7 mouse cellular contexts compared by ENCODE assay signal in genomic region chr2:181134591-181135445, GRCm38 (mm10). TPM values are rescaled to one million over a fixed set of nuclear protein-coding genes. Genes with fewer than 3 reads are reported as not detected.
DNase-seq lines count a peak whose midpoint lies in the region; ATAC-seq and TF ChIP-seq lines count a peak whose summit lies in the region.

Gene Kcnq2, minus strand, starts transcription at chr2:181135300.

- TF ChIP-seq CTCF in intestine, postnatal 0 days (IDR thresholded peaks at IDR 0.05; ENCODE audit: low read depth): no peak

- H3K4me3 ChIP-seq in neural tube, embryonic 11.5 days (ENCODE audit: low read depth, low read length): peak within 1 kb of the TSS; percentile 60
- peak within 1 kb of the TSS; percentile 36 for H3K4me3 ChIP-seq in intestine, postnatal 0 days (ENCODE audit: low read depth, low read length)
- peak within 1 kb of the TSS; percentile 72 for H3K4me3 ChIP-seq in midbrain, embryonic 15.5 days

- H3K4me1 ChIP-seq in neural tube, embryonic 11.5 days (ENCODE audit: control insufficient read depth, insufficient read depth, low read length): peaks cover 4% of the 10 kb centered on the region; the same call in 1 of the 2 replicates
- no peaks in the 10 kb centered on the region for H3K4me1 ChIP-seq in intestine, postnatal 0 days (replicated peaks; ENCODE audit: control insufficient read depth, insufficient read depth, low read length)
- H3K4me1 ChIP-seq in midbrain, embryonic 15.5 days: peaks cover 34% of the 10 kb centered on the region

- peak; percentile 84 for ATAC-seq in neural tube, embryonic 11.5 days (ENCODE audit: insufficient read depth, low FRiP score, low TSS enrichment)
- ATAC-seq in intestine, postnatal 0 days: no peak
- ATAC-seq in midbrain, embryonic 15.5 days (replicated peaks): peak; percentile 72

- H3K27me3 ChIP-seq in neural tube, embryonic 11.5 days (ENCODE audit: control insufficient read depth, insufficient read depth, low read length): peaks cover 42% of the 10 kb centered on the region
- H3K27me3 ChIP-seq in intestine, postnatal 0 days (replicated peaks; ENCODE audit: control insufficient read depth, insufficient read depth, low read length): peaks cover 54% of the 10 kb centered on the region
- H3K27me3 ChIP-seq in midbrain, embryonic 15.5 days (replicated peaks): peaks cover 5% of the 10 kb centered on the region; the same call in 1 of the 2 replicates

- H3K9me3 ChIP-seq in neural tube, embryonic 11.5 days (ENCODE audit: control insufficient read depth, low read length): no peaks in the 10 kb centered on the region
- no peaks in the 10 kb centered on the region for H3K9me3 ChIP-seq in intestine, postnatal 0 days (ENCODE audit: control insufficient read depth)
- no peaks in the 10 kb centered on the region for H3K9me3 ChIP-seq in midbrain, embryonic 15.5 days

- DNase-seq in neural tube, embryonic 11.5 days (ENCODE audit: low spot score): peak; percentile 66
- no peak for DNase-seq in neural tube, embryonic 10.5 days (ENCODE audit: extremely low spot score, low spot score)
- peak; percentile 30 for DNase-seq in embryo, embryonic 9.5 days (ENCODE audit: extremely low spot score)
- no peak for DNase-seq in thymus, postnatal 25 days
- DNase-seq in gastrocnemius, postnatal 36 days: no peak

- peak within 1 kb of the TSS; percentile 85 for H3K4me2 ChIP-seq in neural tube, embryonic 11.5 days (ENCODE audit: low read depth)
- peak within 1 kb of the TSS; percentile 63 for H3K4me2 ChIP-seq in intestine, postnatal 0 days (replicated peaks; ENCODE audit: low read depth)
- H3K4me2 ChIP-seq in midbrain, embryonic 15.5 days: peak within 1 kb of the TSS; percentile 57

- intact Hi-C loops in gastrocnemius, postnatal 36 days (cut with DNase I): no loop called here

- peak within 1 kb of the TSS; percentile 77 for H3K9ac ChIP-seq in neural tube, embryonic 11.5 days (ENCODE audit: low read length)
- no peak within 1 kb of the TSS for H3K9ac ChIP-seq in intestine, postnatal 0 days (ENCODE audit: low read depth, low read length)
- H3K9ac ChIP-seq in midbrain, embryonic 15.5 days: peak within 1 kb of the TSS; percentile 85

- under 1% methylated on average over 82 of the region's 104 CpGs for WGBS in neural tube, embryonic 11.5 days
- under 1% methylated on average over 100 of the region's 104 CpGs for WGBS in intestine, postnatal 0 days
- under 1% methylated on average over 103 of the region's 104 CpGs for WGBS in midbrain, embryonic 15.5 days

- peak within 1 kb of the TSS; percentile 82 for H3K27ac ChIP-seq in neural tube, embryonic 11.5 days (ENCODE audit: low read depth, low read length)
- H3K27ac ChIP-seq in intestine, postnatal 0 days (ENCODE audit: low read depth, low read length): no peak within 1 kb of the TSS
- H3K27ac ChIP-seq in midbrain, embryonic 15.5 days: peak within 1 kb of the TSS; percentile 91

- no peaks in the 10 kb centered on the region for H3K36me3 ChIP-seq in neural tube, embryonic 11.5 days (ENCODE audit: control insufficient read depth, insufficient read depth, low read length)
- H3K36me3 ChIP-seq in intestine, postnatal 0 days (ENCODE audit: control insufficient read depth, insufficient read depth): no peaks in the 10 kb centered on the region
- H3K36me3 ChIP-seq in midbrain, embryonic 15.5 days (replicated peaks): no peaks in the 10 kb centered on the region

RNA-seq across cellular contexts. Expression of gene Kcnq2, which starts in this region (rescaled TPM):
- polyA plus RNA-seq in neural tube, embryonic 11.5 days (2014; fragmentation: Nextera tagmentation; extraction: Ambion mirVana): 16.0 and 17.1 TPM in 2 replicates
- 0.51 and 0.72 TPM in 2 replicates for polyA plus RNA-seq in intestine, postnatal 0 days (2015; fragmentation: Nextera tagmentation; extraction: Ambion mirVana)
- 54.0 and 62.5 TPM in 2 replicates for polyA plus RNA-seq in midbrain, embryonic 15.5 days (2015; fragmentation: Nextera tagmentation; extraction: Ambion mirVana)
- total RNA-seq in gastrocnemius, postnatal 36 days (2021): not detected

Comparison
In these comparisons a context has a peak if more than half of its experiments do, and no peak if none do; other contexts are left out.
1. DNase-seq: peak in neural tube, embryonic 11.5 days (single experiment) and embryo, embryonic 9.5 days (single experiment); none in neural tube, embryonic 10.5 days (single experiment), thymus, postnatal 25 days (single experiment) and gastrocnemius, postnatal 36 days (0 of 2).
2. Peak in every context shown above with its lines, with median percentiles within 50 percentile points of each other: H3K4me2 ChIP-seq and H3K4me3 ChIP-seq.